Mouse (Mus musculus): ENCODE measurements around the gene Bola3. TPM values are rescaled to one million over a fixed set of nuclear protein-coding genes. Genes with fewer than 3 reads are reported as not detected.

The Bola3 gene
- polyA plus RNA-seq, 1 experiment from 2014 or later, result 70.4 TPM

- peaks cover 59% of the 10 kb centered on the region for H3K36me3 ChIP-seq
- no peak for ATAC-seq (ENCODE audit: low read depth)
- WGBS, result 95% methylated on average over 13 of the region's 13 CpGs
Observed at GRCm38 (mm10) chr6:83404571-83404970, 55.6 kb downstream of the Bola3 start.

DNA sequence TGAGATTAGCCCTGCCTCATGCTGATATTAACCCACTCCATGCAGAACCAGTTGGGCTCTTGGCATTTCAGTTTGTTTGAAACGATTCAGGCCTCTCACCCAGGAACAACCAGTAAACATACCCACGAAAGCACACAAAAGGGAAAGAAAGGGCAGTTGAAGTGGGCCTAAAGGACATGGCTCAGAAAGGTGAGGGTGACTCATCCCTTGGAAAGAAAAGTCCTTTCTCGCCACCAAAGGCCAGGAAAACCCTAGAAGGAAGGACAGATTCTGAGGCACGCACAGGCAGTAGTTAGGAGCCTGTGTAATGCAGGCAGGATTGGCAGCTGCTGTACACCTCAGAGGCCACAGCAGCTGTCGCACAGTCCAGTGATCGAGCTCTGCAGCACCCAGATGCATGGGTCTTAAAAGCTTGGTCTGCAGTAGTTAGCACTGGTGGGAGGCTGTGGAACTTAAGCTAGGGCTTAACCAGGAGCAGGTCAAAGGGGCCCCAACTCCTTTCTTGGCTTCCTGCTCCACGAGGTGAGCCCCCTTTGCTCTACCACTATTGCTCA is 56.6 kb downstream of the Bola3 start:
- Histone ChIP-seq H3K4me3 (no peak overlapping the region), H3K27ac (replicated peaks) (no peak overlapping the region), H3K27me3 (no peaks in the 10 kb centered on the region), H3K4me1 (replicated peaks) (peaks cover 25% of the 10 kb centered on the region), H3K9me3 (no peaks in the 10 kb centered on the region), H3K9ac (no peak overlapping the region), H3K36me3 (peaks cover 51% of the 10 kb centered on the region), H3K4me2 (no peak overlapping the region)
- no peak for ATAC-seq (ENCODE audit: low read depth)
- 88% methylated on average over 7 of the region's 7 CpGs for WGBS

More at GRCm38 (mm10) chr6:83404571-83404970, 55.6 kb downstream of the Bola3 start:
- Histone ChIP-seq H3K27me3 (no peaks in the 10 kb centered on the region), H3K9ac (no peak overlapping the region), H3K4me2 (no peak overlapping the region), H3K9me3 (no peaks in the 10 kb centered on the region), H3K4me1 (replicated peaks) (peaks cover 23% of the 10 kb centered on the region), H3K4me3 (no peak overlapping the region), H3K27ac (replicated peaks) (no peak overlapping the region)

DNA sequence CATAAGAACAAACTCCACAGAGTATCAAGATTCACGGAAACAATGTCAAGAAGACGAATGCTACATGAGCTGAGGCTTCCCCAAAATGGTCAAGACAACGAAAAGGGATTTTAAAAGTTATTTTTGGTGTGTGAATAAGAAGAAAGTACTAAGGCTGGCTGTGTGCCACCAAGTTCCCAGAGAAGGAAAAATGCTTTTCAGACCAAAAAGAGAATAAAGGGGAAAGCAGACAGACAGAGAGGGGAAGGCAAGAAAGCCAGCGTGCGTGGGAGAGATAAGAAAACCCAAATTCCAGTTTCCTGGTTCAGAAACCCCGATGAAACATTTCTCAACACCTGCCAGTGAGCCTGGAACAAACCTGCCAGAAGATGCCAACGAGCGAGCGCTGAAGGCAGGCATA is 59.6 kb downstream of the Bola3 start:
- no peak overlapping the region for H3K4me2 ChIP-seq
- H3K4me1 ChIP-seq (replicated peaks), result peaks cover 53% of the 10 kb centered on the region
- H3K27me3 ChIP-seq, result no peaks in the 10 kb centered on the region
- H3K36me3 ChIP-seq, result peaks cover 22% of the 10 kb centered on the region
- no peak for ATAC-seq (ENCODE audit: low read depth)
- no peak overlapping the region for H3K9ac ChIP-seq
- no peaks in the 10 kb centered on the region for H3K9me3 ChIP-seq
- H3K4me3 ChIP-seq, result no peak overlapping the region
- no peak overlapping the region for H3K27ac ChIP-seq (replicated peaks)
- WGBS, result 90% methylated on average over 9 of the region's 9 CpGs

Small RNAs within 50 kb of the gene (microRNA-seq; reads per million reads assigned to microRNA genes)
- gene Mir6374, result not detected

Other genes starting within 250 kb of the Bola3 start
- 3.2 and 4.9 TPM in 2 replicates for gene Ccdc142, start 247.5 kb upstream of the Bola3 start, polyA plus RNA-seq (2015; fragmentation: Nextera tagmentation; extraction: Ambion mirVana)
- gene Gm42688, start 247.5 kb upstream of the Bola3 start, polyA plus RNA-seq (2015; fragmentation: Nextera tagmentation; extraction: Ambion mirVana), result 4.5 and 5.2 TPM in 2 replicates
- gene Mrpl53, start 240.1 kb upstream of the Bola3 start, polyA plus RNA-seq (2015; fragmentation: Nextera tagmentation; extraction: Ambion mirVana), result 133 TPM in 2 replicates
- 26.8 and 29.1 TPM in 2 replicates for gene Mogs, start 233.7 kb upstream of the Bola3 start, polyA plus RNA-seq (2015; fragmentation: Nextera tagmentation; extraction: Ambion mirVana)
- gene Wbp1, start 227.6 kb upstream of the Bola3 start, polyA plus RNA-seq (2015; fragmentation: Nextera tagmentation; extraction: Ambion mirVana), result 202 and 228 TPM in 2 replicates
- 11.4 and 13.0 TPM in 2 replicates for gene Ino80b, start 223.7 kb upstream of the Bola3 start, polyA plus RNA-seq (2015; fragmentation: Nextera tagmentation; extraction: Ambion mirVana)
- 18.9 and 20.7 TPM in 2 replicates for gene Rtkn, start 213.7 kb upstream of the Bola3 start, polyA plus RNA-seq (2015; fragmentation: Nextera tagmentation; extraction: Ambion mirVana)
- 14.9 and 16.0 TPM in 2 replicates for gene Wdr54, start 192.8 kb upstream of the Bola3 start, polyA plus RNA-seq (2015; fragmentation: Nextera tagmentation; extraction: Ambion mirVana)
- gene 1700003E16Rik, start 192.7 kb upstream of the Bola3 start, polyA plus RNA-seq (2015; fragmentation: Nextera tagmentation; extraction: Ambion mirVana), result 2.1 and 3.3 TPM in 2 replicates
- 165 and 176 TPM in 2 replicates for gene Dctn1, start 183.2 kb upstream of the Bola3 start, polyA plus RNA-seq (2015; fragmentation: Nextera tagmentation; extraction: Ambion mirVana)
- 0.17 and 0.56 TPM in 2 replicates for gene Slc4a5, start 129.3 kb upstream of the Bola3 start, polyA plus RNA-seq (2015; fragmentation: Nextera tagmentation; extraction: Ambion mirVana)
- 27.6 and 27.8 TPM in 2 replicates for gene Mthfd2, start 23.2 kb upstream of the Bola3 start, polyA plus RNA-seq (2015; fragmentation: Nextera tagmentation; extraction: Ambion mirVana)
- gene Mob1a, start 23.1 kb upstream of the Bola3 start, polyA plus RNA-seq (2015; fragmentation: Nextera tagmentation; extraction: Ambion mirVana), result 29.2 and 32.8 TPM in 2 replicates
- gene Tet3, start 109.9 kb downstream of the Bola3 start, polyA plus RNA-seq (2015; fragmentation: Nextera tagmentation; extraction: Ambion mirVana), result 79.0 and 79.2 TPM in 2 replicates
- gene Dguok, start 157.8 kb downstream of the Bola3 start, polyA plus RNA-seq (2015; fragmentation: Nextera tagmentation; extraction: Ambion mirVana), result 70.8 and 75.7 TPM in 2 replicates
- gene Actg2, start 187.1 kb downstream of the Bola3 start, polyA plus RNA-seq (2015; fragmentation: Nextera tagmentation; extraction: Ambion mirVana), result 1.9 and 2.0 TPM in 2 replicates
- 46.4 and 49.3 TPM in 2 replicates for gene Stambp, start 223.6 kb downstream of the Bola3 start, polyA plus RNA-seq (2015; fragmentation: Nextera tagmentation; extraction: Ambion mirVana)

All from neural tube, embryonic 13.5 days (tissue).